Mouse (Mus musculus) ES-Bruce4 (cell line): ENCODE results near the gene Lhpp. TPM values are rescaled to one million over a fixed set of nuclear protein-coding genes. Genes with fewer than 3 reads are reported as not detected.
A peak's percentile ranks its signal among the peaks of the same experiment; 100 is the strongest.

Experiments used
- H3K27ac ChIP-seq: 2 replicates; pipeline ENCODE4 v1.5.1; 2012; ENCODE audit warnings: low read length, inconsistent platforms; ENCODE audit not compliant: insufficient read depth
- H3K27me3 ChIP-seq: 2 replicates; pipeline ENCODE4 v1.6.1; 2012; ENCODE audit warnings: mild to moderate bottlenecking, low read length, inconsistent platforms; ENCODE audit not compliant: control insufficient read depth, poor library complexity, insufficient read depth, severe bottlenecking
- H3K36me3 ChIP-seq: 2 replicates; pipeline ENCODE4 v1.6.1; 2012; ENCODE audit warnings: inconsistent platforms, mild to moderate bottlenecking, low read length, moderate library complexity; ENCODE audit not compliant: control insufficient read depth, poor library complexity, insufficient read depth, severe bottlenecking
- H3K4me1 ChIP-seq: one replicate; pipeline ENCODE4 v1.8.1; 2011; ENCODE audit warnings: low read length; ENCODE audit not compliant: control insufficient read depth, insufficient read depth
- H3K4me3 ChIP-seq: 2 replicates; pipeline ENCODE4 v1.5.1; 2011; ENCODE audit warnings: low read depth, mild to moderate bottlenecking, low read length
- H3K9ac ChIP-seq: 2 replicates; pipeline ENCODE4 v1.6.1; 2012; ENCODE audit warnings: low read depth, mild to moderate bottlenecking, inconsistent platforms; ENCODE audit not compliant: poor library complexity, severe bottlenecking
- H3K9me3 ChIP-seq: replicated peaks from 2 replicates; pipeline ENCODE4 v1.6.1; 2012; ENCODE audit warnings: mild to moderate bottlenecking, low read length, inconsistent platforms; ENCODE audit not compliant: control insufficient read depth, poor library complexity, insufficient read depth, severe bottlenecking
- CTCF ChIP-seq: IDR thresholded peaks from one replicate; pipeline ENCODE4 v1.8.1; 2011; ENCODE audit warnings: low read depth, low read length
- EP300 ChIP-seq: IDR thresholded peaks from 2 replicates; pipeline ENCODE4 v1.6.1; 2011; ENCODE audit warnings: low read depth, low read length; ENCODE audit not compliant: insufficient read depth
- POLR2A ChIP-seq: IDR thresholded peaks from one replicate; pipeline ENCODE4 v1.8.1; 2011; ENCODE audit warnings: low read length; ENCODE audit not compliant: insufficient read depth
- polyA plus RNA-seq: library from polyadenylated mRNA; stranded (reverse); fragments of >200 nt; gene quantifications from 2 replicates; pipeline ENCODE4 v1.2.4, GENCODE M21; 2011; ENCODE audit warnings: low read depth; ENCODE audit not compliant: missing spikeins, insufficient read depth, insufficient read length

Gene Lhpp
- polyA plus RNA-seq, 1 experiment = 5.6 TPM

- TF ChIP-seq EP300 (no peak), CTCF (no peak), POLR2A (no peak)
- Histone ChIP-seq H3K36me3 (no peaks in the 10 kb centered on the region), H3K27me3 (no peaks in the 10 kb centered on the region), H3K27ac (no peak overlapping the region), H3K4me3 (no peak overlapping the region), H3K4me1 (peaks cover under 1% of the 10 kb centered on the region), H3K9ac (no peak overlapping the region), H3K9me3 (no peaks in the 10 kb centered on the region)
These were observed 58.2 kb downstream of the Lhpp start for GRCm38 (mm10) chr7:132668604-132669003.

GRCm38 (mm10) chr7:132669999-132670862 is 59.8 kb downstream of the Lhpp start:
- no peaks in the 10 kb centered on the region for H3K9me3 ChIP-seq
- H3K4me1 ChIP-seq = peaks cover 3% of the 10 kb centered on the region
- no peaks in the 10 kb centered on the region for H3K36me3 ChIP-seq
- H3K4me3 ChIP-seq = no peak overlapping the region
- no peaks in the 10 kb centered on the region for H3K27me3 ChIP-seq
- H3K9ac ChIP-seq = no peak overlapping the region
- no peak overlapping the region for H3K27ac ChIP-seq
- TF ChIP-seq CTCF (no peak), POLR2A (no peak), EP300 (no peak)

GRCm38 (mm10) chr7:132670863-132671165 is 60.4 kb downstream of the Lhpp start:
- peaks cover 3% of the 10 kb centered on the region for H3K4me1 ChIP-seq
- no peak overlapping the region for H3K27ac ChIP-seq
- no peak for TF ChIP-seq POLR2A
- TF ChIP-seq EP300 = no peak
- no peak for TF ChIP-seq CTCF
- no peaks in the 10 kb centered on the region for H3K9me3 ChIP-seq
- no peak overlapping the region for H3K4me3 ChIP-seq
- no peak overlapping the region for H3K9ac ChIP-seq
- H3K27me3 ChIP-seq = no peaks in the 10 kb centered on the region
- H3K36me3 ChIP-seq = no peaks in the 10 kb centered on the region

GRCm38 (mm10) chr7:132672481-132672959 is 62.1 kb downstream of the Lhpp start:
- Histone ChIP-seq H3K4me3 (no peak overlapping the region), H3K27me3 (no peaks in the 10 kb centered on the region), H3K27ac (no peak overlapping the region), H3K9ac (no peak overlapping the region), H3K36me3 (no peaks in the 10 kb centered on the region), H3K9me3 (no peaks in the 10 kb centered on the region), H3K4me1 (peaks cover 3% of the 10 kb centered on the region)
- TF ChIP-seq POLR2A (no peak), CTCF (no peak), EP300 (no peak)

DNA sequence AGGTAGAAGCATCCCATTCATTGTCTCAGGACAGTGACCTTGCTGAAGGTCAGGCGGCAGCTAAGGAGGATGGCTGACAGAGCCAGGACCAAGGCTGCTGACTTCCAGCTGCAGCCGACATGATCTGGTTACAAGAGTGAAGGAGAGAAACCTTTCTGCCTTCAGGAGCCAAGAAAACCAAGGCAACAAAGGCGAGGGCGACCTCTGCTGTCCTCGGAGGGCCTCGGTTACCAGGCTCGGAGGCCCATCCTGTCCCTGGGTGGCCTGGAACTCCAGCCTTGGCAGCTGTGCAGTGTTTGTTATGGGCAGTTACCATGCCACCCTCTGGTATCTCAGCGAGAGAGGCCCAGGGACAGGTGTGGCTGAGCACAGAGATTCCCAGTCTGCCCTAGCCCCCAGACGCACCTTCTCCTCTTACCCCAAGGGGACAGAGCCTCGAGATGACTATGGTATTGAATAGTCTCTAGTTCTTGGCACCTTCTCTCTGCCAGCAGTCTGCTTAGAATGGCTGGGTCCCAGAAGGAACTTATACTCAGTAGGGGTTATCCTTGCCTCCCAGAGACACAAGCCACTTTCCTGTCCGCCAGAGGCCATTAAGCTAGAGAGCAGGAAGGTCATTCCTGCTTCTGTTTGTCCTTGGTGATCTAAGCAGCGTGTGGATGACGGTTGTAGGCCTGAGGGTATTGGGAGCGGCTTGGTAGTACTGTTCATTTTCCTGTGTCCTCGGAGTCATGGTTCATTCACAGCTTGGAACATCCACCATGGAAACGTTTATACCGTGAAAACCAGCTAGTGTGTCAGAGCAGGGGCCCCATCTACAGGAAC is 63.7 kb downstream of the Lhpp start:
- TF ChIP-seq EP300 (peak; percentile 52; the same call in 1 of the 2 replicates), CTCF (peak; percentile 41), POLR2A (no peak)
- Histone ChIP-seq H3K27ac (no peak overlapping the region), H3K4me1 (peaks cover 3% of the 10 kb centered on the region), H3K9me3 (no peaks in the 10 kb centered on the region), H3K27me3 (no peaks in the 10 kb centered on the region), H3K4me3 (no peak overlapping the region), H3K9ac (no peak overlapping the region), H3K36me3 (no peaks in the 10 kb centered on the region)

- Histone ChIP-seq H3K4me3 (no peak overlapping the region), H3K27ac (no peak overlapping the region), H3K9ac (no peak overlapping the region), H3K36me3 (no peaks in the 10 kb centered on the region), H3K9me3 (no peaks in the 10 kb centered on the region), H3K4me1 (peaks cover 3% of the 10 kb centered on the region), H3K27me3 (no peaks in the 10 kb centered on the region)
- TF ChIP-seq POLR2A (no peak), CTCF (no peak), EP300 (no peak)
These were observed 65.5 kb downstream of the Lhpp start for GRCm38 (mm10) chr7:132675922-132676321.
